Mouse (Mus musculus): ENCODE results near the gene Nav3.

Nav3 gene

GRCm38 (mm10) chr10:110372724-110373455, 83.1 kb downstream of the Nav3 start:
- DNase-seq = no peak

- DNase-seq = no peak
Observed at GRCm38 (mm10) chr10:110352148-110352547, 103.9 kb downstream of the Nav3 start.

- no peak for DNase-seq
Observed at GRCm38 (mm10) chr10:110330030-110330429, 126.0 kb downstream of the Nav3 start.

- no peak for DNase-seq
Observed at GRCm38 (mm10) chr10:110329629-110330028, 126.4 kb downstream of the Nav3 start.

- DNase-seq = no peak
Observed at GRCm38 (mm10) chr10:110322082-110322632, 133.8 kb downstream of the Nav3 start.

- DNase-seq = no peak
Observed at GRCm38 (mm10) chr10:110317275-110317674, 138.7 kb downstream of the Nav3 start.

- DNase-seq = no peak
Observed at GRCm38 (mm10) chr10:110314525-110314924, 141.5 kb downstream of the Nav3 start.

- DNase-seq = no peak
Observed at GRCm38 (mm10) chr10:110313959-110314358, 142.0 kb downstream of the Nav3 start.

GRCm38 (mm10) chr10:110309511-110309910, 146.5 kb downstream of the Nav3 start:
- DNase-seq = no peak

- DNase-seq = no peak
Observed at GRCm38 (mm10) chr10:110305609-110306008, 150.4 kb downstream of the Nav3 start.

GRCm38 (mm10) chr10:110290016-110290623, 165.9 kb downstream of the Nav3 start:
- DNase-seq = no peak

GRCm38 (mm10) chr10:110283879-110284278, 172.1 kb downstream of the Nav3 start:
- DNase-seq = no peak

GRCm38 (mm10) chr10:110272818-110273217, 183.2 kb downstream of the Nav3 start:
- DNase-seq = no peak

GRCm38 (mm10) chr10:110270561-110270960, 185.4 kb downstream of the Nav3 start:
- DNase-seq = no peak

GRCm38 (mm10) chr10:110242128-110242561, 213.9 kb downstream of the Nav3 start:
- DNase-seq = no peak

GRCm38 (mm10) chr10:110240667-110241066, 215.3 kb downstream of the Nav3 start:
- no peak for DNase-seq

GRCm38 (mm10) chr10:110233307-110233930, 222.6 kb downstream of the Nav3 start:
- no peak for DNase-seq

- no peak for DNase-seq
Observed at GRCm38 (mm10) chr10:110206411-110206810, 249.6 kb downstream of the Nav3 start.

- DNase-seq = no peak
Observed at GRCm38 (mm10) chr10:110204121-110204697, 251.8 kb downstream of the Nav3 start.

- no peak for DNase-seq
Observed at GRCm38 (mm10) chr10:110192881-110193280, 263.1 kb downstream of the Nav3 start.

GRCm38 (mm10) chr10:110192026-110192805, 263.8 kb downstream of the Nav3 start:
- no peak for DNase-seq

GRCm38 (mm10) chr10:110186242-110186641, 269.8 kb downstream of the Nav3 start:
- DNase-seq = no peak

- no peak for DNase-seq
Observed at GRCm38 (mm10) chr10:110175874-110176273, 280.1 kb downstream of the Nav3 start.

Data from kidney, adult 18-20 months (tissue).